Mouse (Mus musculus): ENCODE results near the gene 4921504E06Rik.

DNA sequence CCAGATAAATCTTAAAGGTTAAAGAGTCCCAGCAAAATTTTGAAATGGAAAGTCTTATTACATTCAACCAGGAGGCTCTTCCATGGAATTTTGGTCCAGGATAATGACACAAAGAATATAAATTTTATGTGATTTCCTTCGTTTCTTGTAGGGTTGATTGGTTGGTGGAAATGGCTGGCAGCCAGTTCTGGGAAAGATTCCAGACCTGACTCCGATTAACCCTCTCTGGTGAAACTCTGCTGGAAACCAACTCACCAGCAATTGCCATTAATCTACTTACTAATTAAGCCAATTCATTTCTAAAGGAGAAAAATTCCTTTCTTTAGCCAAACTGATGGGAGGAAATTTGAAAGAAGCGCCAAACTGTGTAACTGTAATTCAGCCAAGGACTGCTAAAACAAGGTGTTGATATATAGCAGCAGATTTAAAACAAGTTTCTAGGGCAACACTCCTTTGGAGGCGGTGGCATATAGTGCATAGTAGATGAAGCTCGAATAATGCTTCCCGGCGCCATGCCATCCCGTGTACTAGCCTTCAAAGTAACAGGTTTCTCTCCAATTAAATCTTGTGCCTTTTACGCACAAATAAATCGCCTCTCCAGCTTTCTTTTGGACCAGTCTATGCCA lies 97.7 kb downstream of the 4921504E06Rik start:
- TF ChIP-seq CTCF (IDR thresholded peaks at IDR 0.05; ENCODE audit: low read depth) (no peak), EP300 (optimal IDR thresholded peaks at IDR 0.05) (no peak)

All from stomach, postnatal 0 days (tissue).